Mouse (Mus musculus): ENCODE results near the gene Psg26. TPM values are rescaled to one million over a fixed set of nuclear protein-coding genes. Genes with fewer than 3 reads are reported as not detected.
"Not testable (repeated sequence)": the region's sequence is repeated elsewhere in the genome, so short reads cannot be mapped to it uniquely, and the experiment has no call there.

Gene Psg26
- total RNA-seq (2017) = not detected in 2 replicates

DNA sequence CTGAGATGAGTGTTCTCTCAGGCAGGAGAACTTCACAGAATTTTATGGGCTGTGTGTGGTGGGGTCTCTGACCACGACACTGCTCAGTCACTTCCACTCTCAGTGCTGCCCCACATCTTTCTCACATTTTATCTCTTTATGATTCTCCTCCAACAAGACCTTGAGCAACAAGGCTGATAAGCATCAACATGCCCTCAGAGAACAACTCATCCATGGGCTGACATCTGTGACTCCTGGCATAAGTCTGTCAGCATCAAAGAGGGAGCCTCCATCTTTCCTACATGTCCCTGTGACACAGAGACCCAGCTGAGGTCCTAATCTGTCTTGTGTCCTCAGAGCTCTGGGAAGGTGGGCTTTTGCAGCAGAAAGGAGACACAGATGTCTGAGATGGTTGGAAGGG lies at the start of gene Psg26:
Psg26 (minus strand) TSS at position 101 of the 400 bp plus-strand sequence.
- ATAC-seq (replicated peaks in 1 of 2; ENCODE audit: insufficient read depth in 1 of 2, low FRiP score in 2 of 2, low TSS enrichment in 1 of 2, low read depth in 1 of 2, poor library complexity in 2 of 2, severe bottlenecking in 2 of 2) = no peak

DNA sequence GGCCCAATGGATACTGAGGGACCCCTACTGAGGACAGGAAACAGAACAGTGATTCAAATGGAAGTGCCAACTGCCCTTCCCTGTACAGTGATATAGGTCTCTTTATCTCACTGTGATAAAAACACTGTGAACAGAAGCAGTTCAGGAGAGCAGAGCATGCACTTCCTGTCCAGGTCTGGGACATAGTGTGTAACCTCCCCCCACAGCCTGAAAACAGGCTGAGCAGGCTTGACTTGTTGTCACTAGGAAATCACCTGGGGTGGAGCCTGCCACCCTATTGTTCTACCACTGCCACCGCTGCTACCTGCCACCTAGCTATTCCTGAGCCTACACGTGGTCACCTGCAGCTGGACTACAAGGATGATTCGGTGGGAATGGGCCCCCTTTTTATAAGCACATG lies 49.4 kb upstream of the Psg26 start:
- ATAC-seq (replicated peaks in 1 of 2; ENCODE audit: insufficient read depth in 1 of 2, low FRiP score in 2 of 2, low TSS enrichment in 1 of 2, low read depth in 1 of 2, poor library complexity in 2 of 2, severe bottlenecking in 2 of 2) = no peak

DNA sequence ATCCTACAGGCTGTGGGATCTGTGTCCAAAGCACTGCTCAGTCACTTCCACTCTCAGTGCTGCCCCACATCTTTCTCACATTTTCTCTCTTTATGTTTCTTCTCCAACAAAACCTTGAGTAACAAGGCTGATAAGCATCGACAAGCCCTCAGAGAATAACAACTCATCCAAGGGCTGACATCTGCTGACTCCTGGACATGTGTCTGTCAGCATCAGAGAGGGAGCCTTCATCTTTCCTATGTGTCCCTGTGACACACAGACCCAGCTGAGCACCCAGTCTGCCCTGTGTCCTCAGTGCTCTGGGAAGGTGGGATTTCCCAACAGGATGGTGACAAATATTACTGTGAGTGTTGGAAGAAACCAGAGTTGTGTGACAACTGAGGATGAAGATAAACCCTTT lies 48.2 kb upstream of the Psg26 start, which contains the start of gene Psg25:
Psg25 (minus strand) TSS at position 101 of the 400 bp plus-strand sequence.
- ATAC-seq (replicated peaks in 1 of 2; ENCODE audit: insufficient read depth in 1 of 2, low FRiP score in 2 of 2, low TSS enrichment in 1 of 2, low read depth in 1 of 2, poor library complexity in 2 of 2, severe bottlenecking in 2 of 2) = no peak

DNA sequence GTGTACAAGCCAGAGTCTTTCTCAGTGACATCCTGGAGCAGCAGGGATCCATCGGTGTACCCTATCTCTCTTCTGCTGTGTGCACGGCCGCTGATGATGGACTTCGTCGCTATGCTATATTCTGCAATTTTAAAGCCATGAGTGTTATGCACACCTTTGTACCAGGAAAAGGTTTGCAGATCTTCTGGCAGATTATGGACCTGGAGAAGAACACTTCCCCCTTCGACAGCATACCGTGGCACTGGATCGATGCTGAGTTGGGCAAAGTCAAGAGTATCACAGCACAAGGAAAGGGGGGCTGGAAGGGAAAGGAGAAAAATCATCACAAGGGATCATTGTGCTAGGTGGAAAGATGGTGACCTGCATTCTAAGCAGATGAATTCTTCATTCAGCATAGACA lies 40.7 kb upstream of the Psg26 start:
- ATAC-seq (replicated peaks in 1 of 2; ENCODE audit: insufficient read depth in 1 of 2, low FRiP score in 2 of 2, low TSS enrichment in 1 of 2, low read depth in 1 of 2, poor library complexity in 2 of 2, severe bottlenecking in 2 of 2) = no peak

DNA sequence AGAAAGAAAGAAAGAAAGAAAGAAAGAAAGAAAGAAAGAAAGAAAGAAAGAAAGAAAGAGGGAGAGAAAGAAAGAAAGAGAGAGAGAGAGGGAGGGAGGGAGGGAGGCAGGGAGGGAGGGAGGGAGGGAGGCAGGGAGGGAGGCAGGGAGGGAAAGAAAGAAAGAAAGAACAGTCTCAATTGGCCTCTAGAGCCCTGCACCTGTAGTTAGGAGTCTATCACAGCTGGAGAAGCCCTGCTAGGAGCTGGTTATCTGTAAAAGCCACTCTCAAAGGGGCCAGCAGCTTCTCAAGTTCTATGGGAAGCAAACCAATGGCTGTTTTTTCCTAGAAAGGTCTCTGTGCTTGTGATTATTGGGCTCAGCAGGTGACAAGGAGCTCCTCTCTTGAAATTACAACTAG lies 28.9 kb upstream of the Psg26 start:
- not testable (repeated sequence) for ATAC-seq (replicated peaks in 1 of 2; ENCODE audit: insufficient read depth in 1 of 2, low FRiP score in 2 of 2, low TSS enrichment in 1 of 2, low read depth in 1 of 2, poor library complexity in 2 of 2, severe bottlenecking in 2 of 2)

DNA sequence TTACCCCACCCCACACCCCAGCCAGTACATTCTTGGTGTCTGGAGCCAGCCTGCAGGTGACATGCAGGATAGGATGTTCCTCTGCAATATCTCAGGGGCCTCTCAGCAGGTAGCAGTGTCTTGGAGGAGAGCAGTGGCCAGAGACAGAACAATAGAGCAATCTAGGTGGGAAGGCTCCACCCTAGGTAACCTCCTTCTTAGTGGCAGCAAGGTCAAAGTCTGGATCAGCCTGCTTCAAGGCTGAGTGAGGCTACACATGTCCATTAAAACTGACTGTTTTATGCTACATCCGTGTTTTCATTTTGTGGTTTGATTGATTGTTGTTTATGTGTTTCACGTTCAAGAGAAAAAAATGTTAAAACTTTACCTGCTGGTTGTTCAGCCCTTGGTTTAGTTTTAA lies 28.4 kb upstream of the Psg26 start:
- not testable (repeated sequence) for ATAC-seq (replicated peaks in 1 of 2; ENCODE audit: insufficient read depth in 1 of 2, low FRiP score in 2 of 2, low TSS enrichment in 1 of 2, low read depth in 1 of 2, poor library complexity in 2 of 2, severe bottlenecking in 2 of 2)

DNA sequence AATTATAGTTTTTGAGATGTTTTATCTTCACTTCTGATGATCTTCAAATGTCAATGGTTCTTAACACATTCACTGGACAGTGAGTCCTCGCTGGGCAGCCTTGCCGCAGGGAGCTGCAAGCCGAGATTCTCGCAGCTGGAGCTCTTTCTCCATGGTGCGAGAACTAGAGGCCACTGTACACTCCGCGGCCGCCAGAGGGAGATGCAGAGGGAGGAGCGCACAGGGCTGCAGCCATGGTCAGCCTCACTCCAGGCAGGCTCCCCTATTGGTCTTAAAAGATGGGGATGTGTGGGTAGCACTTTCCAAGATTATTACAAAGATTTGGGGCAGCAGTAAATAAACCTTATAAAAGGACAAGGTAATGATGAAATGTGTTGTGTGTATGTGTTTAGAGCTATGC lies 27.5 kb upstream of the Psg26 start:
- no peak for ATAC-seq (replicated peaks in 1 of 2; ENCODE audit: insufficient read depth in 1 of 2, low FRiP score in 2 of 2, low TSS enrichment in 1 of 2, low read depth in 1 of 2, poor library complexity in 2 of 2, severe bottlenecking in 2 of 2)

DNA sequence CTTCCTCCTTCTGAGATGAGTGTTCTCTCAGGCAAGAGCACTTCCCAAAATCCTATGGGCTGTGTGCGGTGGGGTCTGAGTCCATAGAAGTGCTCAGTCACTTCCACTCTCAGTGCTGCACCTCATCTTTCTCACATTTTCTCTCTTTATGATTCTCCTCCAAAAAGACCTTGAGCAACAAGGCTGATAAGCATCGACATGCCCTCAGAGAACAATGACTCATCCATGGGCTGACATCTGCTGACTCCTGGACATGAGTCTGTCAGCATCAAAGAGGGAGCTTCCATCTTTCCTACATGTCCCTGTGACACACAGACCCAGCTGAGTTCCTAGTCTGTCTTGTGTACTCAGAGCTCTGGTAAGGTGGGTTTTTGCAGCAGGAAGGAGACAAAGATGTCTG lies 52.0 kb downstream of the Psg26 start, which contains the start of gene Psg28:
Psg28 (minus strand) TSS at position 101 of the 400 bp plus-strand sequence.
- ATAC-seq (replicated peaks in 1 of 2; ENCODE audit: insufficient read depth in 1 of 2, low FRiP score in 2 of 2, low TSS enrichment in 1 of 2, low read depth in 1 of 2, poor library complexity in 2 of 2, severe bottlenecking in 2 of 2) = not testable (repeated sequence)

Other genes starting within 250 kb of the Psg26 start
- not detected in 2 replicates for gene Mill1, start 238.8 kb downstream of the Psg26 start, total RNA-seq (2017)
- not detected in 2 replicates for gene Psg18, start 129.2 kb downstream of the Psg26 start, total RNA-seq (2017)
- gene Psg28, start 52.1 kb downstream of the Psg26 start, total RNA-seq (2017) = not detected in 2 replicates
- gene Psg25, start 48.1 kb upstream of the Psg26 start, total RNA-seq (2017) = not detected in 2 replicates
- gene Psg27, start 83.1 kb upstream of the Psg26 start, total RNA-seq (2017) = not detected in 2 replicates
- not detected in 2 replicates for gene Psg23, start 132.3 kb upstream of the Psg26 start, total RNA-seq (2017)
- not detected in 2 replicates for gene Psg21, start 172.5 kb upstream of the Psg26 start, total RNA-seq (2017)
- not detected in 2 replicates for gene Psg20, start 202.0 kb upstream of the Psg26 start, total RNA-seq (2017)
- not detected in 2 replicates for gene Psg22, start 233.9 kb upstream of the Psg26 start, total RNA-seq (2017)

Measured in hematopoietic stem cell, adult 5-6 weeks (primary cell).